Mouse (Mus musculus): ENCODE measurements around the gene Bst1.
A peak's percentile ranks its signal among the peaks of the same experiment; 100 is the strongest.

Gene Bst1

GRCm38 (mm10) chr5:43818695-43819094 is at the start of gene Bst1:
TSS of gene Bst1 (plus strand) at chr5:43818885.
- DNase-seq (ENCODE audit: low spot score in 2 of 2): no peak

GRCm38 (mm10) chr5:43770618-43771354 is 47.9 kb upstream of the Bst1 start:
- no peak for DNase-seq (ENCODE audit: low spot score in 2 of 2)

DNA sequence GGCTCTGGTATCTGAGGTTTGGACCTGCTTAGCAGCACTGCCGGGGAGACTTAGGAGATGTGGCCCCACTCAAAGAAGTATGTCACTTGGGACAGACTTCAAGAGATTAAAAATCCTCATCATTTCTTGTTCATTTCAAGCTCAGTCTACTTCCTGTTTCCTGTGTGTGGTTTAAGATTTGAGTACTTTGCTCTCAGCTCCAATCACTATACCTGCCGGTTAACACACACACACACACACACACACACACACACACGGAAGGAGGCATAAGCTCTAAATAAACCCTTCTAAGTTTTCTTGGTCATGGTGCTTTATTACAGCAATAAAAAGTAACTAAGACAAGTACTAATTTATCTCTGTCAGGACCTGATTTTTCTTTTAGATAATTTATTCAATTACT is 47.1 kb upstream of the Bst1 start:
- peak in 1 of 2 experiments; percentile 42 for DNase-seq (ENCODE audit: low spot score in 2 of 2)

DNA sequence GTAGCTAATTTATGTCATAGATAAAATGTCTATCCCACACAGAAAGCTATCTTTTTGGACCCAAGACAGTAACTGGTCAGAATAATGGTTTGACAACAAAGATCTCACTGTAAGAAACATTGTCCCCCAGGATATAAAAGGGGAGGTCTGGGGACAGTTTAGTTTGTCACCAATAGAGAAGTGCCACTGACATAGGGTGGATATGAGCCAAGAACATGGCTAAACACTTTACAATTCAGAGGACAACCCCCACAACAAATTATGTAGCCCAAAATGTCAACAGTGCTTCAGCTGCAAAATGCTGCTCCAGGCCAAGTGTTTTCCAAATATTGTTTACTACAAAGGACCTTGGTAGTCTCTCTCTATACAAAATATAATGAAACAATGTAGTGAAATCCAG is 42.3 kb upstream of the Bst1 start:
- no peak for DNase-seq (ENCODE audit: low spot score in 2 of 2)

GRCm38 (mm10) chr5:43776993-43777392 is 41.7 kb upstream of the Bst1 start:
- DNase-seq (ENCODE audit: low spot score in 2 of 2): no peak

GRCm38 (mm10) chr5:43778583-43778982 is 40.1 kb upstream of the Bst1 start:
- DNase-seq (ENCODE audit: low spot score in 2 of 2): no peak

GRCm38 (mm10) chr5:43781423-43781976 is 37.2 kb upstream of the Bst1 start:
- peak; percentile 53 to 61 for DNase-seq (ENCODE audit: low spot score in 2 of 2)

GRCm38 (mm10) chr5:43781977-43782930 is 36.4 kb upstream of the Bst1 start:
- DNase-seq (ENCODE audit: low spot score in 2 of 2): peak; percentile 75 to 83

- DNase-seq (ENCODE audit: low spot score in 2 of 2): no peak
Observed at GRCm38 (mm10) chr5:43783996-43784395, 34.7 kb upstream of the Bst1 start.

GRCm38 (mm10) chr5:43786607-43787006 is 32.1 kb upstream of the Bst1 start:
- DNase-seq (ENCODE audit: low spot score in 2 of 2): no peak

GRCm38 (mm10) chr5:43787976-43788752 is 30.5 kb upstream of the Bst1 start:
- DNase-seq (ENCODE audit: low spot score in 2 of 2): no peak

- DNase-seq (ENCODE audit: low spot score in 2 of 2): no peak
Observed at GRCm38 (mm10) chr5:43792354-43792753, 26.3 kb upstream of the Bst1 start.

GRCm38 (mm10) chr5:43799530-43799929 is 19.2 kb upstream of the Bst1 start:
- DNase-seq (ENCODE audit: low spot score in 2 of 2): no peak

- DNase-seq (ENCODE audit: low spot score in 2 of 2): no peak
Observed at GRCm38 (mm10) chr5:43800700-43801099, 18.0 kb upstream of the Bst1 start.

DNA sequence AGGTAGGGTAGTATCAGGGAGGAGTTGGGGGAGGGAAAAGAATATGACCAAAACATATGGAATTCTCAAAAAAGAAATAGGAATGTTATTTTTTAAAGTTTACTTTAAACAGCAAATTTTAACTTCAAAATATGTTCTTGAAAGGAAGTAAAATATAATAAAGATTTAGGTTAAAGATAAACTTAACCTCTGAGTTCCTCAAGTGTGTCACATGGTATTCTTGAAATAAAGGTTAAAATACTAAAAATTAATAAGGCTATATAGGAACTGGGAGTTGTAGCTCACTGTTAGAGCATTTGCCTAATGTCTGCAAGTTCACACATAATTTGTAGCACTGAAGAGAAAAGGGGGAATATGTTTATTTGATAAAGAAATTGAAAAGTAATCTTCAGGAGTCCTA is 17.4 kb upstream of the Bst1 start:
- DNase-seq (ENCODE audit: low spot score in 2 of 2): no peak

DNA sequence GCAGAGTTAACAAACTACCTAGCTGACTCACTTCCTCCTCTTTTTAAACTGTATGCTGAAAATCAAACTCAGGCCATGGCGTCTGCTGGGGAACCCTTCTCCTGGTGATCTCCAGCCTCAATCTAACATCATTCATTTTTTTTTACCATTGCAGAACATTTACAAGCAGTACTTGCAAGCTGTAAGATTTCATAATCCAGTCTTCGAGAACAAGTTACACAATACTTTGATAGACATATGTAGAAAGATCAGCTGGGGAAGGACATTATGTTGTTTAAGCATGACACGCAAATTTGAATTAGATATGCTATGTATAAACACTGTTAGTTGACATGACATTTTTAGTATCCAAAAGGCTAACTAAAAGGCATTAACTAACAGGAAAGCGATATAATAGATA is 16.9 kb upstream of the Bst1 start:
- DNase-seq (ENCODE audit: low spot score in 2 of 2): no peak

- DNase-seq (ENCODE audit: low spot score in 2 of 2): no peak
Observed at GRCm38 (mm10) chr5:43805401-43805800, 13.3 kb upstream of the Bst1 start.

DNA sequence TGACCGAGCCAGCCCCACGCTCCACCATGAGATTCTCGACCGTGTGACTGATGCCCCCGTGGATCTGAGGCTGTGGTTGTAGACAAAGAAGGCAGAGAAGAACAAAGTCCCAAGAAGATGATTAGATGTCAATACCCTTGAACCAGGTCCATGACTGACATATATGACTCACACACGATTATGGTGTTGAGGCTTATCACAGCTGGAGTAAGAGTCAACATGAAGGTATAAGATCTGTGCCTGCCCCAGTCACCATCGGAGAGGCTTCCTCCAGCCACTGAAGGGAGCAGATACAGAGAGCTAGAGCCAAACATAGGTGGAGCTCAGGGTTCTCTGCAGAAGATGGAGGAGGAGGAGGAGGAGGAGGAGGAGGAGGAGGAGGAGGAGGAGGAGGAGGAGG is 12.3 kb upstream of the Bst1 start:
- no peak for DNase-seq (ENCODE audit: low spot score in 2 of 2)

DNA sequence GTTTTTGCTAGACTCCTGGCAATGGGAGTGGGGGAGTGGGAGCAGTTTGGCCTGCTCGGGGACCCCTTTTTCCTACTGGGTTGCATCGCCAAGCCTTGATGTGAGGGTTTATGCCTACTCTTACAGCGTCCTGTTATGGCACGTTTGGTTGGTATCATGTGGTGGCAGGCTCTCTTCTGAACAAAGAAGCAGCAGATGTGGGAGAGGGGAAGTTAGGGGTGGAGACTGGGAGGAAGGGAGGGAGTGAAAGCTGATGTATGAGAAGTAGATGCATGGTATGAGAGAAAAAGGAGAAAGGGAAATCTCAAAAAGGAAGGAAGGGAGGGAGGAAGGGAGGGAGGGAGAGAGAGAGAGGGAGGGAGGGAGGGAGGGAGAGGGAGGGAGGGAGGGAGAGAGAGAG is 11.8 kb upstream of the Bst1 start:
- DNase-seq (ENCODE audit: low spot score in 2 of 2): no peak

DNA sequence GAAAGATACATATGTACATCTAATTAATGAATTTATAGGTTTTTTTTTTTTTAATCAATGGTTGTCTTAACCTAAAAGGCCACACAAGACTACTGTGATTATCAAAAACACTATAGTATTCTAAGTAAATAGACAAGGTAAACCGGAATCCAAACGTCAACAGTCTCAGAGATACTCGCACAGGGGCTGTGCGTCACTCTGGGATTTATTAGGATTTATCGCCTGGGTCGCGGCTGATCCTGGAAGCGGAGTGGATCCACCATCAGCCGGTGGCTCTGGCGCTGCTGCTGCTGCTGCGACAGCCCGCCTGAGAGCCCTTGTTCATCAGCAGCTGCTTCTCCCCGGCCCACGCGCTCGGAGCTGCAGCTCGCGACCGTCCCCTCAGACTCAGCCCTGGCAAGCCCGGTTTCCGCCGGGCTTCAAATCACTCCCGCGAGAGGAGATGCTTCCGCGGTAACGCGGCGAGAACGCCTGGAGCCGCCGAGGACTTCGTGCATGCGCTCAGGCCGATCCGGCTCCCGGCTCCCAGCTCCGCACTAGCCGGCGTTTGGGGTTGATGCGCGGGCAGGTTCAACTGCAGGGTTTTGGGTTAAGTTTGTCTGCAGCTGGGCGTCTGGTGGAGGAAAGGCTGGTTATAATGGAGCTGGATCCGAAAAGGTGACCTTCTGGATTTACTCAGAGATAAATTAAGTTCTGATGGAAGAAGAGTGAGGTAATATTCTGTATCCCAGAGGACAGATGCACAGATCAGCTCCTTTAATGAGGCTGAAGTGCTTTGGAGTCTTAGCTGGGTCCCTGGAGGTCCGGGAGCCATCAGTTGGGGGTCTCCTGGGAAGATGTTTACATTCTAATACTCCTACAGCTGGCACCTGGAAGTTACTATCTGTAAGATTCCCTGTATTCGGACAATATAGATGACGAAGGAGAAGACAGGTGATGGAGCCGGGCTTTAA is 10.7 kb upstream of the Bst1 start:
- DNase-seq (ENCODE audit: low spot score in 2 of 2): peak; percentile 31 to 81

Measured in spleen, postnatal 10 days (tissue).